Comparison of ENCODE assay signal across 7 mouse cellular contexts in the genomic region with DNA sequence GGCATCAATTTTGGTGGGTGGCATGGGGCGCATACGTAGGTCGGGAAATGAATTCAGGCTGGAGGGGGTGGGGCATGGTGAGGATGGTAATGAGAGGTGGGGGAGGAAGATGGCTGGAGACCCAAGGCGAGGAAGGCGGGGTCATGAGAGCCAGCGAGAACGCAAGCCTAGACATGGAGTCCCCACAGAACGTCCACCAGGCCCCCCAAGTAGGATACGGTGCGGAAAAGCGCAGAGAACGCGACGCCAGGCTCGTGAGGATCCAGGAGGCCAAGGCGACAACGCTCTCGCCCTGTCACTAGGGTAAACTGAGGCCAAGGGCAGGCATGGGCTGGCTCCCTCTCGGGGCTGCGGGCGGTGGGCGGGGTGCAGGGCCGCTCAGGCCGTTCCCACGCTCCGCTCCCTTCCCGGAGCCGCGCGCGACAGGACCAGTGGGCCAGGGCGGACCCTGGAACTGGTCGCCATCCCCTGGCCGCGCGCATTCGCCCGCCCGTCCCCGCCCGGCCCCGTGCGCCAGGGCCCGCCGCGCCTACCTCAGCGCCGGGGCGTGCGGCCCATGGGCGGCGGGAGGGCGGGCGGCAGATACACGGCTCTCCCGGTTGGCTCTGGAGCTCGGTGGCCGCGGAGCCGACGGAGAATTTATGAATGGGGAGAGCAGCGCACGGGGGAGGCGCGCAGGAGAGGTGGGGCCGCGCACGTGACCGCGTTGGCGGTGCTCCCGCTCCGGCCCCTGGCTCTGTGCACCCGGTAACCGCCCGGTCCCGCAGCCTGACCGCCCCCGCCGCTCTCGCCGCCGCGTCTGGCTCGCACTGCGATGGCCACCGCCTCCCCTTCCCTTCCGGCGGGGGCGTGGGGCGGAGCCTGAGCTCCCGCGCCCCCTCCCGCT. TPM values are rescaled to one million over a fixed set of nuclear protein-coding genes. Genes with fewer than 3 reads are reported as not detected.
A peak's percentile ranks its signal among the peaks of the same experiment; 100 is the strongest.
DNase-seq lines count a peak whose midpoint lies in the region; ATAC-seq and TF ChIP-seq lines count a peak whose summit lies in the region.

TSS of gene Atp5d (plus strand) at position 80 of the 886 bp plus-strand sequence.

- peaks cover 70% of the 10 kb centered on the region for H3K4me1 ChIP-seq in hindbrain, embryonic 10.5 days (replicated peaks)
- H3K4me1 ChIP-seq in lung, embryonic 14.5 days (ENCODE audit: insufficient read depth) = peaks cover 9% of the 10 kb centered on the region; the same call in 1 of the 2 replicates

- H3K27me3 ChIP-seq in hindbrain, embryonic 10.5 days (ENCODE audit: insufficient read depth, poor library complexity, severe bottlenecking) = peaks cover 60% of the 10 kb centered on the region
- H3K27me3 ChIP-seq in lung, embryonic 14.5 days (ENCODE audit: insufficient read depth, low read length) = peaks cover 48% of the 10 kb centered on the region

- H3K9me3 ChIP-seq in hindbrain, embryonic 10.5 days = no peaks in the 10 kb centered on the region
- H3K9me3 ChIP-seq in lung, embryonic 14.5 days (ENCODE audit: low read depth, low read length) = no peaks in the 10 kb centered on the region

- DNase-seq in T-cell, adult 2 months (ENCODE audit: low spot score) = peak; percentile 45
- peak; percentile 79 for DNase-seq in cerebellum, adult 8-10 months
- peak in 1 of 2 experiments; percentile 82 for DNase-seq in frontal cortex, adult 2 months (ENCODE audit: extremely low spot score in 1 of 2, low spot score in 1 of 2)
- peak; percentile 60 for DNase-seq in hindbrain, embryonic 10.5 days (ENCODE audit: low spot score)
- DNase-seq in layer of hippocampus, adult 8-10 months (ENCODE audit: low spot score in 2 of 2) = peak in 1 of 2 experiments; percentile 76
- peak; percentile 61 for DNase-seq in lung, embryonic 14.5 days
- peak; percentile 69 for DNase-seq in retina, embryonic 14.5 days (ENCODE audit: low spot score)

- no peak for ATAC-seq in lung, embryonic 14.5 days (ENCODE audit: insufficient read depth)

- TF ChIP-seq CTCF in lung, embryonic 14.5 days (IDR thresholded peaks at IDR 0.05; ENCODE audit: low read depth) = no peak

- peaks cover 34% of the 10 kb centered on the region for H3K36me3 ChIP-seq in hindbrain, embryonic 10.5 days
- peaks cover 5% of the 10 kb centered on the region for H3K36me3 ChIP-seq in lung, embryonic 14.5 days (ENCODE audit: insufficient read depth)

- H3K27ac ChIP-seq in hindbrain, embryonic 10.5 days = peak within 1 kb of the TSS; percentile 93
- peak within 1 kb of the TSS; percentile 69 for H3K27ac ChIP-seq in lung, embryonic 14.5 days (ENCODE audit: low read depth)

- peak within 1 kb of the TSS; percentile 84 for H3K4me3 ChIP-seq in hindbrain, embryonic 10.5 days
- H3K4me3 ChIP-seq in lung, embryonic 14.5 days (ENCODE audit: low read depth, low read length) = peak within 1 kb of the TSS; percentile 67

- H3K4me2 ChIP-seq in lung, embryonic 14.5 days = peak within 1 kb of the TSS; percentile 98

- H3K9ac ChIP-seq in lung, embryonic 14.5 days = peak within 1 kb of the TSS; percentile 69

- WGBS in hindbrain, embryonic 10.5 days = under 1% methylated on average over 85 of the region's 94 CpGs
- under 1% methylated on average over 93 of the region's 94 CpGs for WGBS in lung, embryonic 14.5 days

RNA-seq across cellular contexts. Expression of gene Atp5d, which starts in this region (rescaled TPM):
- 606 and 673 TPM in 2 replicates for polyA plus RNA-seq in frontal cortex, adult 2 months (2012; rRNA removed)
- polyA plus RNA-seq in hindbrain, embryonic 10.5 days (2016; fragmentation: Nextera tagmentation; extraction: Ambion mirVana) = 484 and 504 TPM in 2 replicates
- 100 to 1,000 TPM; 315 to 328 (median 323) TPM for total RNA-seq in layer of hippocampus, adult 8-10 months (2022)
- 493 and 529 TPM in 2 replicates for polyA plus RNA-seq in lung, embryonic 14.5 days (2014; fragmentation: Nextera tagmentation; extraction: Ambion mirVana)
